In the genomic region with DNA sequence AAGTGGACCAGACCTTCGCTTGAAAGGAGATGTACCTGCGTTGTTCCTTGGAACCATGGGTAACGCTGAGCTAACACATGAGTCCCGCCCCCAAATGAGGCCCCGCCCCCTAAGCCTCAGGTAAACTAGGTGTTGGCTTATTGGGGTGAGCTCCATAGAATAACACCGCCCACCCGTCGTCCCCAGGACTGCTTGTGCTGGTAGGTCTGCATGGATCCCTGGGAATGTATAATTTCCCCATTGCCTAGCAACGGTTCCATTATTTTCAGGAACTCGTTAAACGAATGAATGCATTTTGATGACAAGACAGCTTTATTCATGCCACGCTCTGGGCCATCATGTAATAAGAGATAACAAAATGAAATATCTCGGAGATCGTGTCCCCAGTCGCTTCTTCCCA, we compare ENCODE assay signal across 17 mouse cellular contexts.
DNase-seq lines count a peak whose midpoint lies in the region; ATAC-seq and TF ChIP-seq lines count a peak whose summit lies in the region.
"Had no signal": no experiment of that assay in that cellular context is flagged by ENCODE, and none has a peak within 500 bp of the region (broad histone marks: within the 10 kb centered on the region; RNA-seq: fewer than 3 reads in every experiment).

No protein-coding gene starts in this region.

- H3K27me3 ChIP-seq in forebrain, postnatal 0 days (ENCODE audit: insufficient read depth, low read length): no peaks in the 10 kb centered on the region
- H3K27me3 ChIP-seq in neural tube, embryonic 15.5 days (replicated peaks): no peaks in the 10 kb centered on the region
- H3K27me3 ChIP-seq: stomach, embryonic 15.5 days had no signal

- no peak overlapping the region; the same call in 1 of the 2 replicates for H3K4me2 ChIP-seq in forebrain, postnatal 0 days (ENCODE audit: low read depth)
- 0 out of 2 replicates have a peak overlapping the region, but pooled peaks have one; percentile 11 for H3K4me2 ChIP-seq in neural tube, embryonic 15.5 days
- H3K4me2 ChIP-seq: heart, embryonic 15.5 days; lung, embryonic 14.5 days; stomach, embryonic 15.5 days had no signal

- H3K36me3 ChIP-seq in forebrain, postnatal 0 days (ENCODE audit: insufficient read depth): no peaks in the 10 kb centered on the region
- H3K36me3 ChIP-seq in neural tube, embryonic 15.5 days: no peaks in the 10 kb centered on the region
- H3K36me3 ChIP-seq: heart, embryonic 15.5 days; stomach, embryonic 15.5 days had no signal

- peaks cover 22% of the 10 kb centered on the region for H3K4me1 ChIP-seq in forebrain, postnatal 0 days (ENCODE audit: insufficient read depth)
- H3K4me1 ChIP-seq in neural tube, embryonic 15.5 days: peaks cover 34% of the 10 kb centered on the region
- H3K4me1 ChIP-seq: stomach, embryonic 15.5 days had no signal

- TF ChIP-seq POLR2A in brain, embryonic 14.5 days (IDR thresholded peaks at IDR 0.05; ENCODE audit: borderline replicate concordance, extremely low read depth, insufficient read depth, insufficient read length, poor library complexity, severe bottlenecking): no peak

- H3K9ac ChIP-seq in forebrain, postnatal 0 days: 0 out of 2 replicates have a peak overlapping the region, but pooled peaks have one; percentile 10
- H3K9ac ChIP-seq in neural tube, embryonic 15.5 days (replicated peaks): no peak overlapping the region
- H3K9ac ChIP-seq: heart, embryonic 15.5 days; lung, embryonic 14.5 days; stomach, embryonic 15.5 days had no signal

- TF ChIP-seq CTCF in brain, embryonic 14.5 days (IDR thresholded peaks at IDR 0.05; ENCODE audit: borderline replicate concordance, extremely low read depth, insufficient read depth, insufficient read length): no peak
- no peak for TF ChIP-seq CTCF in forebrain, postnatal 0 days (IDR thresholded peaks at IDR 0.05; ENCODE audit: low read depth)

- no peak overlapping the region for H3K4me3 ChIP-seq in forebrain, postnatal 0 days (ENCODE audit: low read depth, low read length)
- no peak overlapping the region for H3K4me3 ChIP-seq in neural tube, embryonic 15.5 days (replicated peaks)
- H3K4me3 ChIP-seq: heart, embryonic 15.5 days; stomach, embryonic 15.5 days had no signal

- WGBS in forebrain, postnatal 0 days: 43% methylated on average over 15 of the region's 15 CpGs
- 44% methylated on average over 15 of the region's 15 CpGs for WGBS in neural tube, embryonic 15.5 days

- intact Hi-C loops in left cerebral cortex, postnatal 14 days (cut with DNase I): no loop called here
- intact Hi-C loops in left cerebral cortex, postnatal 36 days (cut with DNase I): no loop called here

- 0 out of 2 replicates have a peak overlapping the region, but pooled peaks have one; percentile 35 for H3K27ac ChIP-seq in forebrain, postnatal 0 days (ENCODE audit: low read depth, low read length)
- H3K27ac ChIP-seq in neural tube, embryonic 15.5 days (replicated peaks): peak overlapping the region; percentile 63
- H3K27ac ChIP-seq: heart, embryonic 15.5 days; stomach, embryonic 15.5 days had no signal

- no peaks in the 10 kb centered on the region for H3K9me3 ChIP-seq in forebrain, postnatal 0 days (ENCODE audit: low read length)
- no peaks in the 10 kb centered on the region for H3K9me3 ChIP-seq in neural tube, embryonic 15.5 days (replicated peaks)
- H3K9me3 ChIP-seq: heart, embryonic 15.5 days; stomach, embryonic 15.5 days had no signal

- peak; percentile 50 for ATAC-seq in forebrain, postnatal 0 days
- ATAC-seq in neural tube, embryonic 15.5 days (ENCODE audit: low FRiP score): peak; percentile 68
- ATAC-seq: inflammation-experienced regulatory T-cells, adult 6 months had no signal

- DNase-seq in left cerebral cortex, postnatal 14 days (ENCODE audit: low spot score in 2 of 2): peak; percentile 5 to 31
- no peak for DNase-seq in left cerebral cortex, postnatal 36 days (ENCODE audit: low spot score in 2 of 2)
- DNase-seq in brain, embryonic 14.5 days (ENCODE audit: low read depth): peak; percentile 74
- peak; percentile 54 for DNase-seq in forebrain, postnatal 0 days
- no peak for DNase-seq in layer of hippocampus, adult 9-11 months
- no peak for DNase-seq in adrenal gland, adult 8-10 months
- no peak for DNase-seq in kidney, postnatal 10 days
- DNase-seq: adrenal gland, postnatal 14 days; cerebellum, postnatal 14 days; heart, adult 18-20 months; lung, embryonic 14.5 days; spleen, adult 18-20 months; thymus, postnatal 25 days had no signal

Comparison
In these comparisons a context has a peak if more than half of its experiments do, and no peak if none do; other contexts are left out.
1. DNase-seq: peak in left cerebral cortex, postnatal 14 days (2 of 2), brain, embryonic 14.5 days (single experiment) and forebrain, postnatal 0 days (single experiment); none in left cerebral cortex, postnatal 36 days (0 of 2), layer of hippocampus, adult 9-11 months (single experiment), adrenal gland, adult 8-10 months (single experiment) and kidney, postnatal 10 days (single experiment).